Mouse (Mus musculus): ENCODE results near the gene Mei1. TPM values are rescaled to one million over a fixed set of nuclear protein-coding genes. Genes with fewer than 3 reads are reported as not detected.
A peak's percentile ranks its signal among the peaks of the same experiment; 100 is the strongest.

Gene Mei1
- total and polyA plus RNA-seq, 3 experiments = 0.04 TPM; not detected in 2

DNA sequence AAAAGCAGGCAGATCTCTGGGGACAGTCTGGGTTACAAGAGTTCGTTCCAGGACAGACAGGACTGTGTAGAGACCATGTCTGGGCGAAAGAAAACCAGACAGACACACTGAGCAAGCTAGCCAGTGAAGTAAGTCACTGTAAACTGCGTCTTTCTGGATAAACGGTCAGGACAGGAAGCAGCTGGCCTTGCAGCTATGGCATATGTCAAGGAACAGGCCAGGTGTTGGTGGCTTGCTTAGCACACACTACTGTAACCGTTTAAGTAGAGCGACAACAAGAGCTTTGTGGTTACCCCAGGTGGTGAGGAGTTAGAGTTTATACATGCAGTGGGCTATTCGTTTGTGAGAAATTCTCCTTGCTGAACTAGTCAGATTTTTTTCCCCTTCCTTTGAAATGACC is 42.1 kb upstream of the Mei1 start:
- Histone ChIP-seq H3K4me2 (ENCODE audit: insufficient read depth, low read depth, poor library complexity, severe bottlenecking) (no peak overlapping the region), H3K27me3 (replicated peaks) (no peaks in the 10 kb centered on the region), H3K27ac (ENCODE audit: insufficient read depth, low read depth) (peak overlapping the region; percentile 79), H3K36me3 (replicated peaks in 1 of 2; ENCODE audit: control insufficient read depth in 1 of 2, insufficient read depth in 1 of 2, low read length in 1 of 2) (peaks cover 75 to 96% of the 10 kb centered on the region in 2 experiments), H3K9me3 (replicated peaks; ENCODE audit: low read length) (no peaks in the 10 kb centered on the region), H3K9ac (ENCODE audit: insufficient read depth, low read depth) (no peak overlapping the region), H3K4me1 (ENCODE audit: control insufficient read depth in 1 of 2, insufficient read depth in 2 of 2) (peaks cover 6 to 34% of the 10 kb centered on the region in 2 experiments), H3K79me2 (replicated peaks; ENCODE audit: control insufficient read depth, extremely low read depth, insufficient read depth, poor library complexity, severe bottlenecking) (no peaks in the 10 kb centered on the region), H3K4me3 (replicated peaks in 1 of 3; ENCODE audit: low read depth in 2 of 3, low read length in 2 of 3, poor library complexity in 1 of 3) (no peak overlapping the region)
- peak; percentile 79 for DNase-seq (ENCODE audit: extremely low read depth)
- dilution Hi-C loops (cut with MboI; ENCODE audit: extremely low pct_ligation_motif_present, extremely low pct_unique_long_range_greater_than_20kb, low sequenced_read_pairs) = no loop called here
- no peak for TF ChIP-seq E2F4 (IDR thresholded peaks at IDR 0.05; ENCODE audit: insufficient replicate concordance, low read depth, low read length)
- no peak for TF ChIP-seq ELF1 (IDR thresholded peaks at IDR 0.05; ENCODE audit: low read depth, low read length)
- no peak for TF ChIP-seq NRF1 (IDR thresholded peaks at IDR 0.05; ENCODE audit: low read depth, low read length)
- TF ChIP-seq JUND (conservative IDR thresholded peaks at IDR 0.05; ENCODE audit: low read depth, low read length) = no peak
- no peak for TF ChIP-seq MAFK (IDR thresholded peaks at IDR 0.05; ENCODE audit: insufficient replicate concordance, low read length)
- no peak for TF ChIP-seq CHD2 (IDR thresholded peaks at IDR 0.05; ENCODE audit: low read length)
- no peak for TF ChIP-seq UBTF (IDR thresholded peaks at IDR 0.05; ENCODE audit: low read depth, low read length)
- no peak for TF ChIP-seq ZC3H11A (IDR thresholded peaks at IDR 0.05; ENCODE audit: low read depth, low read length)
- TF ChIP-seq KAT2A (IDR thresholded peaks at IDR 0.05; ENCODE audit: insufficient replicate concordance, low read length) = no peak
- no peak for TF ChIP-seq RAD21 (IDR thresholded peaks at IDR 0.05; ENCODE audit: low read depth, low read length)
- no peak for TF ChIP-seq HCFC1 (IDR thresholded peaks at IDR 0.05; ENCODE audit: low read depth, low read length)
- TF ChIP-seq USF1 (IDR thresholded peaks at IDR 0.05; ENCODE audit: low read depth, low read length) = no peak
- no peak for TF ChIP-seq ZKSCAN1 (IDR thresholded peaks at IDR 0.05; ENCODE audit: borderline replicate concordance, low read depth, low read length)
- TF ChIP-seq MXI1 (IDR thresholded peaks at IDR 0.05; ENCODE audit: low read depth, low read length) = no peak
- no peak for TF ChIP-seq POLR2A (IDR thresholded peaks at IDR 0.05; ENCODE audit: low read depth, low read length)
- no peak for TF ChIP-seq NELFE (IDR thresholded peaks at IDR 0.05; ENCODE audit: low read depth, low read length)
- TF ChIP-seq GABPA (IDR thresholded peaks at IDR 0.05; ENCODE audit: insufficient replicate concordance, low read depth, low read length) = no peak
- TF ChIP-seq BHLHE40 (IDR thresholded peaks at IDR 0.05; ENCODE audit: low read depth, low read length) = peak; percentile 58
- no peak for TF ChIP-seq POLR2AphosphoS2 (IDR thresholded peaks at IDR 0.05; ENCODE audit: low read depth, low read length)
- TF ChIP-seq SIN3A (IDR thresholded peaks at IDR 0.05; ENCODE audit: low read length) = peak; percentile 84; the same call in 1 of the 2 replicates
- no peak for TF ChIP-seq JUN (IDR thresholded peaks at IDR 0.05; ENCODE audit: insufficient read depth, low read depth, low read length)
- peak; percentile 95 for TF ChIP-seq TCF12 (IDR thresholded peaks at IDR 0.05; ENCODE audit: low read depth, low read length)
- TF ChIP-seq CTCF (conservative IDR thresholded peaks at IDR 0.05 in 1 of 2, IDR thresholded peaks at IDR 0.05 in 1 of 2; ENCODE audit: low read depth in 2 of 2, low read length in 2 of 2) = no peak
- TF ChIP-seq RCOR1 (conservative IDR thresholded peaks at IDR 0.05; ENCODE audit: low read depth, low read length) = no peak
- no peak for TF ChIP-seq SMC3 (IDR thresholded peaks at IDR 0.05; ENCODE audit: low read depth, low read length)
- TF ChIP-seq ZMIZ1 (IDR thresholded peaks at IDR 0.05; ENCODE audit: low read depth, low read length) = no peak
- no peak for TF ChIP-seq PAX5 (IDR thresholded peaks at IDR 0.05; ENCODE audit: low read length)
- TF ChIP-seq CHD1 (IDR thresholded peaks at IDR 0.05; ENCODE audit: low read depth, low read length) = no peak
- TF ChIP-seq MEF2A (IDR thresholded peaks at IDR 0.05; ENCODE audit: borderline replicate concordance, low read depth, low read length) = 0 out of 2 replicates have a peak, but pooled peaks have one; percentile 18
- peak; percentile 80 for TF ChIP-seq EP300 (IDR thresholded peaks at IDR 0.05; ENCODE audit: low read length)
- peak; percentile 88 for TF ChIP-seq ETS1 (conservative IDR thresholded peaks at IDR 0.05; ENCODE audit: low read depth, low read length)
- no peak for TF ChIP-seq ZNF384 (IDR thresholded peaks at IDR 0.05; ENCODE audit: low read depth, low read length)
- 0 out of 2 replicates have a peak, but pooled peaks have one; percentile 35 for TF ChIP-seq MYC (IDR thresholded peaks at IDR 0.05; ENCODE audit: low read depth, low read length)
- no peak for TF ChIP-seq MAX (IDR thresholded peaks at IDR 0.05; ENCODE audit: low read length)
- no peak for TF ChIP-seq TBP (conservative IDR thresholded peaks at IDR 0.05; ENCODE audit: low read depth, low read length)
- TF ChIP-seq MAZ (IDR thresholded peaks at IDR 0.05; ENCODE audit: low read depth, low read length) = no peak
- no peak for TF ChIP-seq IRF4 (IDR thresholded peaks at IDR 0.05; ENCODE audit: low read depth, low read length)
- no peak for TF ChIP-seq USF2 (conservative IDR thresholded peaks at IDR 0.05; ENCODE audit: low read depth, low read length)
- in situ Hi-C loops (cut with MboI; ENCODE audit: low pct_ligation_motif_present, low pct_unique_long_range_greater_than_20kb, low sequenced_read_pairs) = no loop called here
